Mouse (Mus musculus): ENCODE results near the gene Plau. TPM values are rescaled to one million over a fixed set of nuclear protein-coding genes. Genes with fewer than 3 reads are reported as not detected.
A peak's percentile ranks its signal among the peaks of the same experiment; 100 is the strongest.

Plau gene
- polyA plus RNA-seq (2015; fragmentation: Nextera tagmentation; extraction: Ambion mirVana) = 0.19 and 0.72 TPM in 2 replicates

DNA sequence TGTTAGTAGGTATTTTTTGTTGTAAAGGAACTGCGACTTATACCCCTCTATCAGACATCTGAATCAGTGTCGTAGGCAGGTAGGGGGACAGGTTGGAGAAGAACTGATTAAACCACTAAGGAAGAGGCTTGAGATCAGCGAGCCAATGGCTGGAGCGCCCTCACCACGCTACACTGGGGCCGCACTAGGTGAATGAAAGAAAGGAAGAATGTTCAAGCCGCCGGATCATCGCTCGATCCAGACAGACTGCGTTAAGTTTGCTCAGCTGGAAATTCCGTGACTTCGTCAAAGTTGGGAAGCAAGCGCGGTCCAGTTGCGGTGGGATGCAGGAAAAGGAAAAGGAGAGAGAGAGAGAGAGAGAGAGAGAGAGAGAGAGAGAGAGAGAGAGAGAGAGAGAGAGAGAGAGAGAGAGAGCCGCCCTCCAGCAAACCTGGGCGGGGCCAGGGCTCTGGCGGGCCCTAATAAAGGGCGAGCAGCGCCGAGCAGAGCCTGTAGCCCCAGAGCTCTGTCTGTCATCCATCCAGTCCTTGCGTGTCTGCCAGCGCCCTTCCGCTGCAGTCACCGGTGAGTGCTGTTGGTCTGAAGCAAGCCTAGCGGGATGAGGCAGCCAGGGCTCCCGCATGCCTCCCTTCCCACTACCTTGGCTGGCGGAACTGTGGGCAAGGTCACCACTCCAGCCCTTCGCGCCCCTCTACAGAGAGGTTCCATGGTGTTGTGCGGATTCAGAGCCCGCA, at the start of gene Plau:
Plau (plus strand) TSS at position 490 of the 734 bp plus-strand sequence.
- ATAC-seq = peak; percentile 91
- WGBS = under 1% methylated on average over 32 of the region's 33 CpGs
- no peaks in the 10 kb centered on the region for H3K27me3 ChIP-seq (ENCODE audit: control insufficient read depth, insufficient read depth, low read depth, low read length)
- peak within 1 kb of the TSS; percentile 48 for H3K4me3 ChIP-seq (ENCODE audit: low read depth, low read length)
- peak within 1 kb of the TSS; percentile 68 for H3K9ac ChIP-seq (ENCODE audit: low read depth, low read length)
- peak within 1 kb of the TSS; percentile 96 for H3K4me2 ChIP-seq (ENCODE audit: low read length)
- H3K9me3 ChIP-seq (replicated peaks; ENCODE audit: control insufficient read depth, low read length, poor library complexity, severe bottlenecking) = no peaks in the 10 kb centered on the region
- H3K27ac ChIP-seq (ENCODE audit: low read length) = no peak within 1 kb of the TSS
- no peaks in the 10 kb centered on the region for H3K36me3 ChIP-seq (ENCODE audit: control insufficient read depth, insufficient read depth, low read length)
- peaks cover 3% of the 10 kb centered on the region; the same call in 1 of the 2 replicates for H3K4me1 ChIP-seq (ENCODE audit: control insufficient read depth, insufficient read depth, low read length)

DNA sequence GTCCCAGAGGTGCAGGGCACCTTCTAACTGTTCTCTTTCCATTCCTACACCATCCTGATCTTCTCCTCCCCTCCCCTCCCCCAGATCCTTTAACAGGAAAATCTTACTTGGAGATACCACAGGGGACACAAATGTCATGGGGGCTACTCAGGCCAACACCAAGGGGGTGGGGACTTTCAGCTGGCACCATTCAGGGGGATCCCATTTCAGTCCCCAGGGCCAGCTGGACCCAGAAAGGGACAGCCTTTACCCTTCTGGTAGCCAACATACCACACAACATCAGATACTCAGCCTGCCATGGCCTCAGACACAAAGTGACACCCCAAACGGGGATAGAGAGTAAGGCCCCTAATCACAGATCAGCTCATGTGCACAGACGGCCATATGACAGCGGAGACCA, 48.3 kb upstream of the Plau start:
- Histone ChIP-seq H3K4me2 (ENCODE audit: low read length) (no peak overlapping the region), H3K9ac (ENCODE audit: low read depth, low read length) (no peak overlapping the region), H3K4me3 (ENCODE audit: low read depth, low read length) (no peak overlapping the region), H3K27me3 (ENCODE audit: control insufficient read depth, insufficient read depth, low read depth, low read length) (no peaks in the 10 kb centered on the region), H3K4me1 (ENCODE audit: control insufficient read depth, insufficient read depth, low read length) (peaks cover 19% of the 10 kb centered on the region), H3K27ac (ENCODE audit: low read length) (no peak overlapping the region), H3K36me3 (ENCODE audit: control insufficient read depth, insufficient read depth, low read length) (peaks cover 15% of the 10 kb centered on the region), H3K9me3 (replicated peaks; ENCODE audit: control insufficient read depth, low read length, poor library complexity, severe bottlenecking) (no peaks in the 10 kb centered on the region)
- 87% methylated on average over 3 of the region's 3 CpGs for WGBS
- ATAC-seq = no peak

DNA sequence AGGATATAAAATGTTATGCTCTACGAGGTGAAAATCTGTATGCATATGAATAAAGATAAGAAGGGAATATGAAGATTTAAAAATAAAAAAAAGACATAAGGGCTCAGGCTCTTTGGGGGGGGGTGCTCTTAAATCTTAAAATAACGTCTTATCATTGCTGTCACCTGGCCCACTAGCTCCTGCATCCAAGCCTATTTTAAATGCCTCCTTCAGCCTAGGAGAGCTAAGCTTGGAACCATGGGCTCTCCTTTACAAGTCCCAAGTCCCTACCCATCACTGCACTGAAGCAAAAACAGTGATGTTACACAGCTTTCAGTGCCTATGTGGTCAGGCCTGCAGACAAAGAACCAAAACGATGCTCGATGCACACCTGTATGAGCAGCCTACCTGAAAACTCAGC, 46.9 kb upstream of the Plau start:
- WGBS = 85% methylated on average over 4 of the region's 4 CpGs
- Histone ChIP-seq H3K4me1 (ENCODE audit: control insufficient read depth, insufficient read depth, low read length) (peaks cover 22% of the 10 kb centered on the region), H3K4me2 (ENCODE audit: low read length) (no peak overlapping the region), H3K27ac (ENCODE audit: low read length) (no peak overlapping the region), H3K27me3 (ENCODE audit: control insufficient read depth, insufficient read depth, low read depth, low read length) (no peaks in the 10 kb centered on the region), H3K36me3 (ENCODE audit: control insufficient read depth, insufficient read depth, low read length) (peaks cover 10% of the 10 kb centered on the region; the same call in 1 of the 2 replicates), H3K4me3 (ENCODE audit: low read depth, low read length) (no peak overlapping the region), H3K9ac (ENCODE audit: low read depth, low read length) (no peak overlapping the region), H3K9me3 (replicated peaks; ENCODE audit: control insufficient read depth, low read length, poor library complexity, severe bottlenecking) (no peaks in the 10 kb centered on the region)
- no peak for ATAC-seq

DNA sequence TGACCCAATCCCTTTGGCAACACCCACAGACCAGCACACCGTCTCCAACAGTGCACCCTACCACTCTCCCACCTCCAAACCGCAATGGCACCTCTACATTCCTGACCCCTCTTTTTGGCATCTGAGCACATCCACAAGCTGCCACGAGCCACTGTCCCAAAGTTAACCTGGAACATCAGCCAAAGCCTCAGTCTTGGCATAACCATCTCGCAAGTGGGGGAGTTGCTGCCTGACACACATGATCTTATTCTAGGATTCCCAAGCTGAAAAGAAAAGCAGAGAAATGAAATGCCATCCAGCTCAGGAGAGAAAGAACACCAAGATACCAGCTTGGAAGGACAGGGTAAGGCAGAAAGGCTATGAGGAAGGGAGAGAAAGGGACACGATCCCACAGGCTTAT, 46.0 kb upstream of the Plau start:
- WGBS = 89% methylated on average over 5 of the region's 5 CpGs
- Histone ChIP-seq H3K27me3 (ENCODE audit: control insufficient read depth, insufficient read depth, low read depth, low read length) (no peaks in the 10 kb centered on the region), H3K9me3 (replicated peaks; ENCODE audit: control insufficient read depth, low read length, poor library complexity, severe bottlenecking) (no peaks in the 10 kb centered on the region), H3K4me2 (ENCODE audit: low read length) (no peak overlapping the region), H3K9ac (ENCODE audit: low read depth, low read length) (no peak overlapping the region), H3K4me1 (ENCODE audit: control insufficient read depth, insufficient read depth, low read length) (peaks cover 24% of the 10 kb centered on the region), H3K36me3 (ENCODE audit: control insufficient read depth, insufficient read depth, low read length) (peaks cover 7% of the 10 kb centered on the region; the same call in 1 of the 2 replicates), H3K4me3 (ENCODE audit: low read depth, low read length) (no peak overlapping the region), H3K27ac (ENCODE audit: low read length) (no peak overlapping the region)
- ATAC-seq = no peak

DNA sequence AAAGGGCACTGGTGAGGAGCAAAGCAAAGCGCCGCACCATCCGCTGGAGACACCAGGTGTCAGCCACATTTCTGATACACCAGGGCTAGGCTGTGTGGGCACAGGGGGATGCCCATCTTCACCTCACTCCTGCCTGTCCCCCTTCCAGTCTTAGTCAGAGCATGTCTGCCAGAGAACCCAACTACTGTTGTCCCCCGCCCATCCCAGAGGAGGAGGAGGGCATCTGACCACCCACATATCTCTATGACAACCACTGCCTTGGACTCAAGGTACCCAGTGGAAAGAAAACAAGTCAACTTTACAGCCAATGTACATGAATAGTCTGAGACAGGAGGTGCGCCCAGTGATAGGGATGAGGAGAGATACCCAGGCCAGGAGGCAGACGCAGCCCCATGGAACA, 45.5 kb upstream of the Plau start:
- Histone ChIP-seq H3K36me3 (ENCODE audit: control insufficient read depth, insufficient read depth, low read length) (peaks cover 7% of the 10 kb centered on the region; the same call in 1 of the 2 replicates), H3K9ac (ENCODE audit: low read depth, low read length) (no peak overlapping the region), H3K27me3 (ENCODE audit: control insufficient read depth, insufficient read depth, low read depth, low read length) (no peaks in the 10 kb centered on the region), H3K4me3 (ENCODE audit: low read depth, low read length) (no peak overlapping the region), H3K4me1 (ENCODE audit: control insufficient read depth, insufficient read depth, low read length) (peaks cover 24% of the 10 kb centered on the region), H3K4me2 (ENCODE audit: low read length) (no peak overlapping the region), H3K9me3 (replicated peaks; ENCODE audit: control insufficient read depth, low read length, poor library complexity, severe bottlenecking) (no peaks in the 10 kb centered on the region), H3K27ac (ENCODE audit: low read length) (no peak overlapping the region)
- 93% methylated on average over 6 of the region's 6 CpGs for WGBS
- no peak for ATAC-seq

DNA sequence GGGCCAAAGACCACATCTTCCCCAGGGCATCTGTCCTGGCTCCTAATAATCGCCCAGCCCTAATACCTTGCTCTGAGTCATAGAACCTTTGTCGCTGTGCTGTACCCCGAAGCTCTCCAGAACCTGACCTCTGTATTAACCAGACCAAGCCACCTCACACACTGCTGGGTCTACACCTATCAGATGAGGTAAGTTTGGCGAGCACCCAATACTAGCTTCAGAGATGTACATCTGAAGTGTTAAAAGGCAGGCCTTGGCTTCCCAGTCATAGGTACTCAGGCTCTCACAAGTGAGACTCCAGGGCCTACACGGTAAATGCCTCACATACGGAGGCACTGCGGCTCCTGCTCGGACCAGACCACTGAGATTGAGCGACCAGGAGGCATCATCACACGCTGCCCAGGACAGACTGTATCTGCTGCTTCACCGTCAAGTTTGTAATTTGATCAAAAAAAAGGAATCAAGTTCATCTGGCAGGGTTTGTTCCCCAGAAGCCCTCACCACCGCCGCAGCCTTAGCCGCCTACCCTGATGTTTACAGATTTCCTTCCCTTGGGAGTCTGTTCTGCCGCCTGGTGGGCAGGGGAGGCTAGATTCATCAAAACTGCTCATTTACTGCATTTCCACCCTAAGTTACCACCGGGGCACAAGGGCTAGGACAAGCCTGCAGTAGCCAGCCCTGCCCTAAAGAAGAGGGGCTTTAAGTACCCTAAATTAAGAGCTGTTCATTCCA, 44.8 kb upstream of the Plau start:
- Histone ChIP-seq H3K4me1 (ENCODE audit: control insufficient read depth, insufficient read depth, low read length) (peaks cover 23% of the 10 kb centered on the region), H3K4me3 (ENCODE audit: low read depth, low read length) (no peak overlapping the region), H3K4me2 (ENCODE audit: low read length) (peak overlapping the region; percentile 58; the same call in 1 of the 2 replicates), H3K9me3 (replicated peaks; ENCODE audit: control insufficient read depth, low read length, poor library complexity, severe bottlenecking) (no peaks in the 10 kb centered on the region), H3K9ac (ENCODE audit: low read depth, low read length) (0 out of 2 replicates have a peak overlapping the region, but pooled peaks have one; percentile 0), H3K36me3 (ENCODE audit: control insufficient read depth, insufficient read depth, low read length) (peaks cover 4% of the 10 kb centered on the region; the same call in 1 of the 2 replicates), H3K27ac (ENCODE audit: low read length) (no peak overlapping the region), H3K27me3 (ENCODE audit: control insufficient read depth, insufficient read depth, low read depth, low read length) (no peaks in the 10 kb centered on the region)
- no peak for ATAC-seq
- WGBS = 79% methylated on average over 16 of the region's 16 CpGs

DNA sequence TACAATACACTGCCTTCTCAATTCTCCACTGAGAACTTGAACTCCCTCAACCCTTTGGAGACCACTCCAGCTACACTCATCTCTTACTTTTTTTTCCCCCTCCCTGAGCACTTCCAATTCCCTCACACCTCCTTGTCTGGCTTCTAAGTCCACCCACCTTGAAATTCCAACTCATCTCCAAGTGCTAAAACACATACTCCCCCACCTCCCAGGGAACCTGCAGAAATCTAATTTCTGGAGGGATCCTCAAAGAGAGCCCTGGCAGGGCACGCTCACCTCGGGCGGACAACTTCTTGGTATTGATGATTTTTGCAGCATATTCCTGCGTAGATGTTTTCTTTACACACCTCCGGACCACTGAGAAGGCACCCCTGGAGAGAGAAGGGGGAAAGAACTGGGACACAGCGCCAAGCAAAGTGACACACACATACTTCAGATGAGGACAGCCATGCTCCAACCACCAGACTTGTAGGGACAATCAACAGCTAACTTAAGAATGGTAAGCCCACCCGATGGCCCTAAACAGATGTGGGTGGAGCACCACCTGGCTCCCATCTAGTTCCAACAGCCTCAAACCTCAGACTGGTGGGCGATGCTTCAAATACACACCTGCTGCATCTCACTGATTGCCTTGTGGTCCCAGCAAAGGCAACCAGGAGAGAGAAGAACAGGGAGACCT, 44.1 kb upstream of the Plau start:
- ATAC-seq = no peak
- WGBS = 65% methylated on average over 8 of the region's 8 CpGs
- Histone ChIP-seq H3K4me1 (ENCODE audit: control insufficient read depth, insufficient read depth, low read length) (peaks cover 24% of the 10 kb centered on the region), H3K4me2 (ENCODE audit: low read length) (peak overlapping the region; percentile 58), H3K9ac (ENCODE audit: low read depth, low read length) (peak overlapping the region; percentile 78), H3K27me3 (ENCODE audit: control insufficient read depth, insufficient read depth, low read depth, low read length) (no peaks in the 10 kb centered on the region), H3K9me3 (replicated peaks; ENCODE audit: control insufficient read depth, low read length, poor library complexity, severe bottlenecking) (no peaks in the 10 kb centered on the region), H3K27ac (ENCODE audit: low read length) (peak overlapping the region; percentile 82; the same call in 1 of the 2 replicates), H3K36me3 (ENCODE audit: control insufficient read depth, insufficient read depth, low read length) (peaks cover 3% of the 10 kb centered on the region; the same call in 1 of the 2 replicates), H3K4me3 (ENCODE audit: low read depth, low read length) (peak overlapping the region; percentile 87)

DNA sequence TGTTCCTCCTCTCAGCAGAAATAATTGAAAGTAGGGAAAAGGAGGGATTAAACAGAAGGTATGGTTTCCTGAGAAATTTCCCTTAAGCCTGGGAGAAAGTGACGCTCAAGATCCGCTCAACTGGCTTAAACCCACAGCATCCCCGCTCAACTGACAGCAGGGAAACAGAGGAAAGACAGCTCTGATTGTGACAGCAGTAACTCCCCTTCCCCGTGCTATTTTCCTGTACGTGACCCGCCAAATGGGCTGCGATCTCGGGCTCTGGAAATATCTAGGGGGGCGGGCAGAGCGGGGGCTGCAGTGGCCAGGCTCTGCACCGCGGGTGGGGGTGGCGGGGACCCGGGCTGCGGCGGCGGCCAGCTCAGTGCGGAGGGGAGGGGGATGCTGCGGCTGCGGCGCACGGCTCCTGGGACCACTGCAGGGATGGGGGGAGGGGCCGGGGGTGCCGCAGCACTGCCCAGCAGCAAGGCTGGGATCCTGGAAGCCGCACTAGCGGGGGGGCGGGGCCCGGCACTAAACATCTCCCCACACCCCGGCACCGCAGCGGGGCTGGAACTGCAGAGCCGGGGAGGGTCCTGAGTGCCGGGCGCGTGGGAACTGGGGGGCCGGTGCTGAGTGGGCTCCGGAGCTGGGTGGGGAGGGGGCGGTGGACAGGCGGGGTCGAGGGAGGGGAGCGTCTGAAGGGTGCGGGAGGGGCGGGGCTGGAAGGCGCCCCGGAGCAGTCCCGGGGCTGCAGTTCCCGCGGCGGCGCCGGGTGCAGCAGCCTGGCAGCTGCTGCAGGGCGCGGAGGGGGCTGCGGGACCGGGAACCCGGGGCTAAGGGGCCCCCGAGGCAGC, 43.3 kb upstream of the Plau start:
- ATAC-seq = peak; percentile 62
- H3K9me3 ChIP-seq (replicated peaks; ENCODE audit: control insufficient read depth, low read length, poor library complexity, severe bottlenecking) = no peaks in the 10 kb centered on the region
- no peaks in the 10 kb centered on the region for H3K27me3 ChIP-seq (ENCODE audit: control insufficient read depth, insufficient read depth, low read depth, low read length)
- H3K9ac ChIP-seq (ENCODE audit: low read depth, low read length) = peak overlapping the region; percentile 78
- H3K4me2 ChIP-seq (ENCODE audit: low read length) = peak overlapping the region; percentile 58
- peak overlapping the region; percentile 82 for H3K27ac ChIP-seq (ENCODE audit: low read length)
- 0% methylated on average over 37 of the region's 57 CpGs for WGBS
- peaks cover 24% of the 10 kb centered on the region for H3K4me1 ChIP-seq (ENCODE audit: control insufficient read depth, insufficient read depth, low read length)
- H3K36me3 ChIP-seq (ENCODE audit: control insufficient read depth, insufficient read depth, low read length) = peaks cover 3% of the 10 kb centered on the region; the same call in 1 of the 2 replicates
- peak overlapping the region; percentile 87 for H3K4me3 ChIP-seq (ENCODE audit: low read depth, low read length)
